Mouse (Mus musculus): ENCODE results near the gene Fgfr2. TPM values are rescaled to one million over a fixed set of nuclear protein-coding genes. Genes with fewer than 3 reads are reported as not detected.

Gene Fgfr2
- total RNA-seq, 2 experiments from 2014 or later, result 190 to 480 TPM

- DNase-seq, result peak; percentile 95 to 96
These were observed 547.0 kb downstream of the Fgfr2 start, which contains the start of gene Oat for GRCm38 (mm10) chr7:132576116-132576650. Gene Oat, minus strand, starts transcription at chr7:132576398.

- peak; percentile 82 to 91 for DNase-seq
These were observed 547.5 kb downstream of the Fgfr2 start for GRCm38 (mm10) chr7:132575623-132576022.

GRCm38 (mm10) chr7:132574646-132575045 is 548.5 kb downstream of the Fgfr2 start:
- no peak for DNase-seq

- no peak for DNase-seq
These were observed 549.9 kb downstream of the Fgfr2 start for GRCm38 (mm10) chr7:132573205-132573604.

GRCm38 (mm10) chr7:132572738-132573137 is 550.4 kb downstream of the Fgfr2 start:
- peak in 1 of 2 experiments; percentile 28 for DNase-seq

GRCm38 (mm10) chr7:132571481-132571880 is 551.7 kb downstream of the Fgfr2 start:
- peak in 1 of 2 experiments; percentile 25 for DNase-seq

GRCm38 (mm10) chr7:132570071-132570470 is 553.1 kb downstream of the Fgfr2 start:
- DNase-seq, result no peak

- DNase-seq, result no peak
These were observed 554.3 kb downstream of the Fgfr2 start for GRCm38 (mm10) chr7:132568817-132569216.

GRCm38 (mm10) chr7:132565831-132566230 is 557.3 kb downstream of the Fgfr2 start:
- DNase-seq, result no peak

GRCm38 (mm10) chr7:132559138-132559766 is 563.9 kb downstream of the Fgfr2 start:
- DNase-seq, result no peak

GRCm38 (mm10) chr7:132558141-132558736 is 564.9 kb downstream of the Fgfr2 start:
- no peak for DNase-seq

- no peak for DNase-seq
These were observed 566.6 kb downstream of the Fgfr2 start for GRCm38 (mm10) chr7:132556575-132556974.

- no peak for DNase-seq
These were observed 567.2 kb downstream of the Fgfr2 start for GRCm38 (mm10) chr7:132555911-132556310.

- DNase-seq, result no peak
These were observed 569.1 kb downstream of the Fgfr2 start for GRCm38 (mm10) chr7:132554091-132554490.

GRCm38 (mm10) chr7:132551351-132552126 is 571.6 kb downstream of the Fgfr2 start:
- DNase-seq, result peak; percentile 97 to 98

GRCm38 (mm10) chr7:132547126-132547525 is 576.0 kb downstream of the Fgfr2 start:
- DNase-seq, result no peak

GRCm38 (mm10) chr7:132542427-132542826 is 580.7 kb downstream of the Fgfr2 start:
- DNase-seq, result no peak

- no peak for DNase-seq
These were observed 581.6 kb downstream of the Fgfr2 start for GRCm38 (mm10) chr7:132541566-132541965.

- DNase-seq, result no peak
These were observed 582.6 kb downstream of the Fgfr2 start for GRCm38 (mm10) chr7:132540597-132540996.

- no peak for DNase-seq
These were observed 593.9 kb downstream of the Fgfr2 start for GRCm38 (mm10) chr7:132529206-132529605.

- DNase-seq, result no peak
These were observed 609.6 kb downstream of the Fgfr2 start for GRCm38 (mm10) chr7:132513419-132513982.

GRCm38 (mm10) chr7:132509110-132509509 is 614.0 kb downstream of the Fgfr2 start:
- DNase-seq, result no peak

Measured in adrenal gland, postnatal 36 days (tissue).